Mouse (Mus musculus): ENCODE measurements at regions not wholly inside any gene's neighbourhood (a gene's known extent, or its start where the extent isn't known, plus 50 kb on each side); places are given as distances from the start of the nearest gene placed in this dataset.

- TF ChIP-seq ELF1 (IDR thresholded peaks at IDR 0.05; ENCODE audit: low read depth, low read length), result no peak
Observed at GRCm38 (mm10) chr12:47220016-47220415, 401.3 kb upstream of the Nova1 start (continued).

GRCm38 (mm10) chr12:47219340-47219739, 400.6 kb upstream of the Nova1 start:
- no peaks in the 10 kb centered on the region for H3K27me3 ChIP-seq (ENCODE audit: control insufficient read depth in 1 of 2, insufficient read depth in 2 of 2, low read length in 2 of 2)
- no peak overlapping the region for H3K4me3 ChIP-seq (ENCODE audit: control insufficient read depth in 1 of 2, insufficient read depth in 1 of 2, low read depth in 2 of 2, low read length in 2 of 2)
- H3K79me2 ChIP-seq (ENCODE audit: control insufficient read depth, insufficient read depth, low read length, poor library complexity), result no peaks in the 10 kb centered on the region
- H3K4me1 ChIP-seq (ENCODE audit: control insufficient read depth in 1 of 2, insufficient read depth in 2 of 2, low read length in 2 of 2), result no peaks in the 10 kb centered on the region
- no peak for DNase-seq (ENCODE audit: low read depth, low spot score)
- H3K9ac ChIP-seq (ENCODE audit: control insufficient read depth, low read depth, low read length, poor library complexity, severe bottlenecking), result no peak overlapping the region
- no peaks in the 10 kb centered on the region for H3K36me3 ChIP-seq (ENCODE audit: control insufficient read depth in 1 of 2, insufficient read depth in 2 of 2, low read length in 2 of 2)
- TF ChIP-seq RAD21 (IDR thresholded peaks at IDR 0.05; ENCODE audit: low read depth, low read length) (peak; percentile 36), MYC (IDR thresholded peaks at IDR 0.05; ENCODE audit: low read depth, low read length) (no peak), USF2 (IDR thresholded peaks at IDR 0.05; ENCODE audit: borderline replicate concordance in 1 of 2, insufficient read depth in 1 of 2, low read depth in 1 of 2, low read length in 2 of 2) (no peak), CTCF (IDR thresholded peaks at IDR 0.05 in 2 of 3, conservative IDR thresholded peaks at IDR 0.05 in 1 of 3; ENCODE audit: control insufficient read depth in 1 of 3, insufficient read depth in 1 of 3, low read depth in 2 of 3, low read length in 3 of 3, poor library complexity in 1 of 3, severe bottlenecking in 1 of 3) (peak in 1 of 3 experiments; percentile 15; a peak in 1 of 6 replicates), BHLHE40 (IDR thresholded peaks at IDR 0.05; ENCODE audit: borderline replicate concordance, low read depth, low read length) (no peak), SMC3 (IDR thresholded peaks at IDR 0.05; ENCODE audit: low read depth, low read length) (peak; percentile 30), ZC3H11A (IDR thresholded peaks at IDR 0.05; ENCODE audit: low read depth, low read length) (0 out of 2 replicates have a peak, but pooled peaks have one; percentile 16), GABPA (IDR thresholded peaks at IDR 0.05; ENCODE audit: low read depth, low read length) (no peak), MAX (IDR thresholded peaks at IDR 0.05; ENCODE audit: low read length) (no peak), USF1 (IDR thresholded peaks at IDR 0.05; ENCODE audit: low read depth, low read length) (no peak), POLR2A (IDR thresholded peaks at IDR 0.05; ENCODE audit: control insufficient read depth in 1 of 2, insufficient read depth in 1 of 2, low read depth in 1 of 2, low read length in 2 of 2, poor library complexity in 1 of 2) (no peak), CHD1 (IDR thresholded peaks at IDR 0.05; ENCODE audit: low read depth, low read length) (no peak), ZMIZ1 (IDR thresholded peaks at IDR 0.05; ENCODE audit: low read depth, low read length) (no peak), GATA1 (IDR thresholded peaks at IDR 0.05; ENCODE audit: low read depth, low read length) (no peak), ZNF384 (IDR thresholded peaks at IDR 0.05; ENCODE audit: low read depth, low read length) (no peak), TBP (IDR thresholded peaks at IDR 0.05; ENCODE audit: low read depth, low read length) (no peak), UBTF (IDR thresholded peaks at IDR 0.05; ENCODE audit: borderline replicate concordance, insufficient read depth, low read depth, low read length) (no peak), RCOR1 (IDR thresholded peaks at IDR 0.05; ENCODE audit: low read depth, low read length) (no peak), POLR2AphosphoS5 (IDR thresholded peaks at IDR 0.05; ENCODE audit: borderline replicate concordance, low read depth, low read length) (no peak), MAZ (IDR thresholded peaks at IDR 0.05; ENCODE audit: low read depth, low read length) (no peak)
- no peak overlapping the region for H3K27ac ChIP-seq (ENCODE audit: control insufficient read depth, low read depth, low read length)
- H3K9me3 ChIP-seq (replicated peaks; ENCODE audit: insufficient read depth, low read length), result no peaks in the 10 kb centered on the region

Data from MEL (cell line).